Comparison of ENCODE assay signal across 18 mouse cellular contexts in the genomic region with DNA sequence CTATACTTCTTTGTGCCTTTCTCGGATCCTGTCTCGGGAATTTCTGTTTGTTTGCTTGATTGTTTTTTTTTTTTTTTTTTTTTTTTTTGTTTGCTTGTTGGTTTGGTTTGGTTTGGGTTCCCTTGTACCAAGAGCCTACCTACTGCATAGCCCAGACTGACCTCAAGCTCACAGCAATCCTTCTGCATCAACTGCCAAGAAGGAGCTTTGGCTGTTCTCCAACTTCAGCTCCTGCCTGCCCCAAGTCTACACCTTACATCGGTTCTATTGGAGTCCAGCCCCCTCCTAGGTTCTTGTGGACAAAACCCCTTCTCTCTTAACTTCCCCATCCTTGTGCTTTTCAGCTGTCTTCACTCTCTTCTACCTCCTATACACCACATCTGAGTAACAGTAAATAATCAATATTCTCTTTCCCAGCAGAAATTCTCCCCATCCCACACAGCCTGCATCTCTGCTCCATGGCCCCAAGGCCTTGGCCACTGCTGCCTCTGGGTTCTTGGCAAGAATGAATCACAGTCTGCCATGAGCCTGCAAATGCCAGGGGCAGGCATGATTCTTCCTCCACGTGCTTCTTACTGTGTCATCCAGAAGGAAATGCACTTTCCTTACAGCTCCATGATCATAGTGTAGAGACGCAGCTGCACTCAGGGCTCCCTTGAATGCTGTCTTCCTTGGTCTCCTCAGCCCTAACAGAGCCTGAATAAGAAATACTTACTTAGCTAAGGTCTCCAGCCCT. TPM values are rescaled to one million over a fixed set of nuclear protein-coding genes. Genes with fewer than 3 reads are reported as not detected.
DNase-seq lines count a peak whose midpoint lies in the region; ATAC-seq lines count a peak whose summit lies in the region.
"Had no signal": no experiment of that assay in that cellular context is flagged by ENCODE, and none has a peak within 500 bp of the region (broad histone marks: within the 10 kb centered on the region; RNA-seq: fewer than 3 reads in every experiment).

No protein-coding gene starts in this region.

- DNase-seq in cerebellum, postnatal 4 days (ENCODE audit: low spot score in 2 of 2), result no peak
- DNase-seq in NIH3T3 (ENCODE audit: low read depth), result peak; percentile 48
- DNase-seq in cerebellum, adult 11-12 months, result peak; percentile 54
- DNase-seq in cerebellum, postnatal 36 days, result peak; percentile 36 to 48
- DNase-seq in gastrocnemius, postnatal 4 days (ENCODE audit: low spot score in 2 of 2), result no peak
- no peak for DNase-seq in lung, postnatal 10 days
- DNase-seq: heart, postnatal 14 days; thymus, adult 18-20 months had no signal

- no peaks in the 10 kb centered on the region for H3K27me3 ChIP-seq in intestine, embryonic 15.5 days (replicated peaks)
- H3K27me3 ChIP-seq: embryonic facial prominence, embryonic 15.5 days; forebrain, embryonic 15.5 days; kidney, embryonic 15.5 days; liver, embryonic 12.5 days; lung, embryonic 15.5 days had no signal

- H3K27ac ChIP-seq in intestine, embryonic 15.5 days, result no peak overlapping the region
- H3K27ac ChIP-seq: embryonic facial prominence, embryonic 15.5 days; forebrain, embryonic 15.5 days; hindbrain, postnatal 0 days; kidney, embryonic 15.5 days; liver, embryonic 12.5 days; lung, embryonic 15.5 days had no signal

- no peak overlapping the region for H3K4me2 ChIP-seq in intestine, embryonic 15.5 days (replicated peaks)
- H3K4me2 ChIP-seq: embryonic facial prominence, embryonic 15.5 days; forebrain, embryonic 15.5 days; kidney, embryonic 15.5 days; liver, embryonic 12.5 days; lung, embryonic 15.5 days had no signal

- WGBS in intestine, embryonic 15.5 days, result 70% methylated on average over 5 of the region's 5 CpGs

- H3K9me3 ChIP-seq in intestine, embryonic 15.5 days, result no peaks in the 10 kb centered on the region
- H3K9me3 ChIP-seq: embryonic facial prominence, embryonic 15.5 days; forebrain, embryonic 15.5 days; kidney, embryonic 15.5 days; liver, embryonic 12.5 days; lung, embryonic 15.5 days had no signal

- ATAC-seq in cerebellum, adult (ENCODE audit: insufficient number of reproducible peaks, low FRiP score, low TSS enrichment), result peak; percentile 81
- ATAC-seq in intestine, embryonic 15.5 days, result no peak
- ATAC-seq: forebrain, embryonic 15.5 days; hindbrain, postnatal 0 days; liver, embryonic 12.5 days; midbrain, embryonic 16.5 days had no signal

- H3K9ac ChIP-seq in intestine, embryonic 15.5 days, result no peak overlapping the region
- H3K9ac ChIP-seq: embryonic facial prominence, embryonic 15.5 days; forebrain, embryonic 15.5 days; kidney, embryonic 15.5 days; liver, embryonic 12.5 days; lung, embryonic 15.5 days had no signal

- H3K36me3 ChIP-seq in intestine, embryonic 15.5 days, result no peaks in the 10 kb centered on the region
- H3K36me3 ChIP-seq: embryonic facial prominence, embryonic 15.5 days; forebrain, embryonic 15.5 days; kidney, embryonic 15.5 days; liver, embryonic 12.5 days; lung, embryonic 15.5 days had no signal

- H3K4me1 ChIP-seq in intestine, embryonic 15.5 days (replicated peaks), result peaks cover 4% of the 10 kb centered on the region; the same call in 1 of the 2 replicates
- H3K4me1 ChIP-seq: embryonic facial prominence, embryonic 15.5 days; forebrain, embryonic 15.5 days; liver, embryonic 12.5 days; lung, embryonic 15.5 days had no signal

- no peak overlapping the region for H3K4me3 ChIP-seq in intestine, embryonic 15.5 days (replicated peaks)
- H3K4me3 ChIP-seq: embryonic facial prominence, embryonic 15.5 days; forebrain, embryonic 15.5 days; kidney, embryonic 15.5 days; liver, embryonic 12.5 days; lung, embryonic 15.5 days had no signal

RNA-seq across cellular contexts. Expression of a gene that starts 18.5 kb away (rescaled TPM):
- polyA plus RNA-seq in intestine, embryonic 15.5 days (2015; fragmentation: Nextera tagmentation; extraction: Ambion mirVana), result 2.4 and 3.9 TPM in 2 replicates
- total RNA-seq in gastrocnemius, postnatal 4 days (2021), result 1 to 10 TPM in 1 of 2 experiments, under 1 TPM in 1; 0.93 to 1.2 TPM
- total RNA-seq: megakaryocyte progenitor cell, adult 5-6 weeks had no signal

Comparison
In these comparisons a context has a peak if more than half of its experiments do, and no peak if none do; other contexts are left out.
1. DNase-seq: peak in NIH3T3 (single experiment), cerebellum, adult 11-12 months (single experiment) and cerebellum, postnatal 36 days (2 of 2); none in cerebellum, postnatal 4 days (0 of 2), gastrocnemius, postnatal 4 days (0 of 2) and lung, postnatal 10 days (single experiment).